Mouse (Mus musculus): ENCODE data around the gene Utp20.
A peak's percentile ranks its signal among the peaks of the same experiment; 100 is the strongest.
"Not testable (repeated sequence)": the region's sequence is repeated elsewhere in the genome, so short reads cannot be mapped to it uniquely, and the experiment has no call there.

The Utp20 gene

GRCm38 (mm10) chr10:88783941-88784340 is 42.7 kb downstream of the Utp20 start:
- no peak for DNase-seq (ENCODE audit: low spot score in 2 of 2)

GRCm38 (mm10) chr10:88783135-88783534 is 43.5 kb downstream of the Utp20 start:
- not testable (repeated sequence) for DNase-seq (ENCODE audit: low spot score in 2 of 2)

GRCm38 (mm10) chr10:88780716-88781115 is 45.9 kb downstream of the Utp20 start:
- no peak for DNase-seq (ENCODE audit: low spot score in 2 of 2)

- DNase-seq (ENCODE audit: low spot score in 2 of 2): no peak
Observed at GRCm38 (mm10) chr10:88776206-88776605, 50.4 kb downstream of the Utp20 start.

- not testable (repeated sequence) for DNase-seq (ENCODE audit: low spot score in 2 of 2)
Observed at GRCm38 (mm10) chr10:88772965-88773364, 53.6 kb downstream of the Utp20 start.

GRCm38 (mm10) chr10:88769676-88770075 is 56.9 kb downstream of the Utp20 start:
- DNase-seq (ENCODE audit: low spot score in 2 of 2): no peak

GRCm38 (mm10) chr10:88768961-88769360 is 57.6 kb downstream of the Utp20 start:
- DNase-seq (ENCODE audit: low spot score in 2 of 2): no peak

- no peak for DNase-seq (ENCODE audit: low spot score in 2 of 2)
Observed at GRCm38 (mm10) chr10:88765431-88766142, 61.0 kb downstream of the Utp20 start.

- no peak for DNase-seq (ENCODE audit: low spot score in 2 of 2)
Observed at GRCm38 (mm10) chr10:88761524-88762212, 64.9 kb downstream of the Utp20 start.

GRCm38 (mm10) chr10:88741426-88741825 is 85.2 kb downstream of the Utp20 start:
- DNase-seq (ENCODE audit: low spot score in 2 of 2): no peak

- DNase-seq (ENCODE audit: low spot score in 2 of 2): no peak
Observed at GRCm38 (mm10) chr10:88740781-88741180, 85.8 kb downstream of the Utp20 start.

GRCm38 (mm10) chr10:88739818-88740217 is 86.8 kb downstream of the Utp20 start:
- DNase-seq (ENCODE audit: low spot score in 2 of 2): no peak

GRCm38 (mm10) chr10:88739074-88739473 is 87.5 kb downstream of the Utp20 start:
- not testable (repeated sequence) for DNase-seq (ENCODE audit: low spot score in 2 of 2)

GRCm38 (mm10) chr10:88732309-88732622 is 94.3 kb downstream of the Utp20 start:
- no peak for DNase-seq (ENCODE audit: low spot score in 2 of 2)

- DNase-seq (ENCODE audit: low spot score in 2 of 2): peak in 1 of 2 experiments; percentile 25
Observed at GRCm38 (mm10) chr10:88731496-88732308, 94.9 kb downstream of the Utp20 start.

- DNase-seq (ENCODE audit: low spot score in 2 of 2): peak; percentile 87 to 89
Observed at GRCm38 (mm10) chr10:88730571-88731495, 95.8 kb downstream of the Utp20 start, which contains the start of gene Arl1. Gene Arl1 (plus strand): TSS chr10:88730858.

GRCm38 (mm10) chr10:88728166-88728565 is 98.4 kb downstream of the Utp20 start:
- no peak for DNase-seq (ENCODE audit: low spot score in 2 of 2)

- DNase-seq (ENCODE audit: low spot score in 2 of 2): peak in 1 of 2 experiments; percentile 24
Observed at GRCm38 (mm10) chr10:88727128-88727527, 99.5 kb downstream of the Utp20 start.

GRCm38 (mm10) chr10:88725343-88725742 is 101.3 kb downstream of the Utp20 start:
- DNase-seq (ENCODE audit: low spot score in 2 of 2): peak; percentile 16 to 25

GRCm38 (mm10) chr10:88719618-88720017 is 107.0 kb downstream of the Utp20 start:
- no peak for DNase-seq (ENCODE audit: low spot score in 2 of 2)

- no peak for DNase-seq (ENCODE audit: low spot score in 2 of 2)
Observed at GRCm38 (mm10) chr10:88717756-88718025, 108.9 kb downstream of the Utp20 start.

All from spleen, postnatal 36 days (tissue).